Mouse (Mus musculus): ENCODE data around the gene Tex10.
A peak's percentile ranks its signal among the peaks of the same experiment; 100 is the strongest.

Tex10 gene

GRCm38 (mm10) chr4:48403066-48403640 is 70.1 kb downstream of the Tex10 start:
- no peak for DNase-seq

GRCm38 (mm10) chr4:48396949-48397348 is 76.3 kb downstream of the Tex10 start:
- DNase-seq, result no peak

GRCm38 (mm10) chr4:48382506-48382905 is 90.8 kb downstream of the Tex10 start:
- DNase-seq, result no peak

GRCm38 (mm10) chr4:48380940-48381339 is 92.3 kb downstream of the Tex10 start:
- peak; percentile 71 to 89 for DNase-seq
